Mouse (Mus musculus): ENCODE data around the gene Hs6st1. TPM values are rescaled to one million over a fixed set of nuclear protein-coding genes. Genes with fewer than 3 reads are reported as not detected.

The Hs6st1 gene
- polyA plus RNA-seq, 1 experiment = 75.6 TPM

DNA sequence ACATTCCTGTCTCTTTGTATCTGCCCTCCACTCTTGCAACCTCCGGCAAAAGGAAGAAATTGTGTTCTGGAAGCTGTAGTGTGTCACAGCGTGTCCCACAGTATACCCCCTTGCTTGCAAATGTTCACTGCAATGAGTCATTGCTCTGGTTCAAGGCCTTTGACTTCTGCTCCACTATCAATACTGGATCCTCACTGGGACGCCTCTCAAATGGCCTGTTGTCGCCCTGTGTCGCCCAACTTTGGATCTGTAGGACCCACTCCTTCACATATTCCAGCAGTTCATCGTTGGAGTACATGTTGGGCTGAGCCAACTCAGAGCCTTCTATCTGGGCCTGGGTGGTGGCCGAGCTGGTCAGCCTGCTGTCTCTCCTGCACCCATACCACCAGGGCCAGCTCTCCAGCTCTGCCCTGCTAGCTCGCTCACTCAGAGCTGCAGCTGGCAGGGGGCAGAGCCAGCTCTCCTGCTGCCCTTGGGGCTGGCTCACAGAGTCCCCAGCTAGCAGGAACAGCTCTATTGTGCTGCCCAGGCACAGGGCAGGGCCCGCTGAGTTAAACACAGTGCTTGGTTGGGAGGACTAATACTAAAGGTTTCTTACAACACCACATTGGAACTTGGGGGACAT lies 50.0 kb downstream of the Hs6st1 start:
- no peaks in the 10 kb centered on the region for H3K9me3 ChIP-seq (replicated peaks; ENCODE audit: control insufficient read depth, insufficient read depth, low read length, poor library complexity, severe bottlenecking)
- no peak for TF ChIP-seq POLR2A (IDR thresholded peaks at IDR 0.05; ENCODE audit: insufficient read depth, low read length)
- TF ChIP-seq CTCF (IDR thresholded peaks at IDR 0.05; ENCODE audit: low read depth, low read length) = no peak
- TF ChIP-seq EP300 (IDR thresholded peaks at IDR 0.05; ENCODE audit: insufficient read depth, low read depth, low read length) = no peak
- H3K4me1 ChIP-seq (ENCODE audit: control insufficient read depth, insufficient read depth, low read length) = no peaks in the 10 kb centered on the region
- H3K36me3 ChIP-seq (ENCODE audit: control insufficient read depth, insufficient read depth, low read length, poor library complexity, severe bottlenecking) = no peaks in the 10 kb centered on the region
- H3K27ac ChIP-seq (ENCODE audit: insufficient read depth, low read length) = no peak overlapping the region
- H3K4me3 ChIP-seq (ENCODE audit: low read depth, low read length) = no peak overlapping the region
- H3K9ac ChIP-seq (ENCODE audit: low read depth, poor library complexity, severe bottlenecking) = no peak overlapping the region
- no peaks in the 10 kb centered on the region for H3K27me3 ChIP-seq (ENCODE audit: control insufficient read depth, insufficient read depth, low read length, poor library complexity, severe bottlenecking)

DNA sequence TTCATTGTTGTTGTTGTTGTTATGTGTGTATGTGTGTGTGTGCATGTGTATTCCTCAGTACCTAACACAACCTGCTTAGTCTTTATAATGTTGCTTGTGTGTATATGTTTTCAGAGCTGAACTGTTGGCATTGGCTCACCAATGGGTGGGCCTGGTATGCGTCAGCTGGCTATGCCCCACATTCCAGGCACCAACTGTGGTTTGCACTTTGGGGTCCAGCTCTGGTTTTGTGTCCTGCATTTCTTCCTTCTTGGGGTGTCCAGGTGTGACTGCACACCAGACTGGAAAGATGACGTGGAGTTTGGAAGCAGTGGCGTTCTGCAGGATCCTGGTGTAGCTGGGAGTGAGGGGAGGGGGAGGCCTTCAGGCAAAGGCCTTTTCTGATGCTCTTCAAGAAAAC lies 50.8 kb downstream of the Hs6st1 start:
- Histone ChIP-seq H3K36me3 (ENCODE audit: control insufficient read depth, insufficient read depth, low read length, poor library complexity, severe bottlenecking) (no peaks in the 10 kb centered on the region), H3K9ac (ENCODE audit: low read depth, poor library complexity, severe bottlenecking) (no peak overlapping the region), H3K27ac (ENCODE audit: insufficient read depth, low read length) (no peak overlapping the region), H3K27me3 (ENCODE audit: control insufficient read depth, insufficient read depth, low read length, poor library complexity, severe bottlenecking) (no peaks in the 10 kb centered on the region), H3K9me3 (replicated peaks; ENCODE audit: control insufficient read depth, insufficient read depth, low read length, poor library complexity, severe bottlenecking) (no peaks in the 10 kb centered on the region), H3K4me3 (ENCODE audit: low read depth, low read length) (no peak overlapping the region), H3K4me1 (ENCODE audit: control insufficient read depth, insufficient read depth, low read length) (no peaks in the 10 kb centered on the region)
- TF ChIP-seq EP300 (IDR thresholded peaks at IDR 0.05; ENCODE audit: insufficient read depth, low read depth, low read length) = no peak
- TF ChIP-seq CTCF (IDR thresholded peaks at IDR 0.05; ENCODE audit: low read depth, low read length) = no peak
- no peak for TF ChIP-seq POLR2A (IDR thresholded peaks at IDR 0.05; ENCODE audit: insufficient read depth, low read length)

DNA sequence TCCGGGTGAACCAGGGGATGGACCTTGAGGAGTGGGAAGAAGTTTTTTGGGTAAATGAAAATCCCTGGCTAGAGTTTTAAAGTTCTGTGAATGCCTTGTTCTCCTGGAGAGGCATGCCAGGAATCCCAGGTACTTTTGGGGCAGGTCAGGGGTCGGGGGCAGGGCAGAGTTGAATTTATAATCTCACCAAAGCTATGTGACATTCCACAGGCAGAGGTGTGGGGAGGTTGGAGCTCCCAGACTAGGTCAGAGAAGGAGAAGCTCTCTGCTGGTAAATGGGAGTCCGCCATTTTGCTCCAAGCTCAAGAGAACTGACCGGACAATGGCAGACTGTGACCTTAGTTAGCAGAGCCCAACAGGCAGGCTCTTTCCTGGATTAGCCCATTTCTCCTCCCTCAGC lies 51.2 kb downstream of the Hs6st1 start:
- H3K4me3 ChIP-seq (ENCODE audit: low read depth, low read length) = no peak overlapping the region
- no peak overlapping the region for H3K9ac ChIP-seq (ENCODE audit: low read depth, poor library complexity, severe bottlenecking)
- H3K27me3 ChIP-seq (ENCODE audit: control insufficient read depth, insufficient read depth, low read length, poor library complexity, severe bottlenecking) = no peaks in the 10 kb centered on the region
- TF ChIP-seq POLR2A (IDR thresholded peaks at IDR 0.05; ENCODE audit: insufficient read depth, low read length) (no peak), EP300 (IDR thresholded peaks at IDR 0.05; ENCODE audit: insufficient read depth, low read depth, low read length) (no peak), CTCF (IDR thresholded peaks at IDR 0.05; ENCODE audit: low read depth, low read length) (no peak)
- H3K9me3 ChIP-seq (replicated peaks; ENCODE audit: control insufficient read depth, insufficient read depth, low read length, poor library complexity, severe bottlenecking) = no peaks in the 10 kb centered on the region
- no peaks in the 10 kb centered on the region for H3K36me3 ChIP-seq (ENCODE audit: control insufficient read depth, insufficient read depth, low read length, poor library complexity, severe bottlenecking)
- no peaks in the 10 kb centered on the region for H3K4me1 ChIP-seq (ENCODE audit: control insufficient read depth, insufficient read depth, low read length)
- H3K27ac ChIP-seq (ENCODE audit: insufficient read depth, low read length) = no peak overlapping the region

DNA sequence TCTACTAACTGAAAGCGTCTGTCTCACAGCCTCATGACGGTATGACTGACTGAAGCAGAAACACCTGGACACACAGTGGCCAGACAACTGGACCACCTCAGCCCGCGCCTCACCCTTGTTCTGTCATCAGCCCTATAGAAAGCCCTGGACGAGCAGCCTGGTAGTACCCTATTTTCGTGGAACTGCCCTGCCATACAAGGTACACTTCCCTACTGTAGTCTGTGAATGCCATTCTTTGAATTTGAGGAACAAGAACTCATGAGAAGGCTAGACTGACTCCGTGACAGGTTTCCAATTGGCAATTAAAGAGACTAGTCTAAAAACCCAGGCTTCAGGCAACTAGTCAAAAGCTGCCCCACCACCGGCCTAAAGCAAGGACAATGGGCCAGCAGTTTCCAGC lies 53.0 kb downstream of the Hs6st1 start:
- H3K27me3 ChIP-seq (ENCODE audit: control insufficient read depth, insufficient read depth, low read length, poor library complexity, severe bottlenecking) = no peaks in the 10 kb centered on the region
- H3K36me3 ChIP-seq (ENCODE audit: control insufficient read depth, insufficient read depth, low read length, poor library complexity, severe bottlenecking) = no peaks in the 10 kb centered on the region
- TF ChIP-seq CTCF (IDR thresholded peaks at IDR 0.05; ENCODE audit: low read depth, low read length) = no peak
- no peak for TF ChIP-seq POLR2A (IDR thresholded peaks at IDR 0.05; ENCODE audit: insufficient read depth, low read length)
- TF ChIP-seq EP300 (IDR thresholded peaks at IDR 0.05; ENCODE audit: insufficient read depth, low read depth, low read length) = no peak
- H3K9ac ChIP-seq (ENCODE audit: low read depth, poor library complexity, severe bottlenecking) = no peak overlapping the region
- H3K4me3 ChIP-seq (ENCODE audit: low read depth, low read length) = no peak overlapping the region
- no peaks in the 10 kb centered on the region for H3K4me1 ChIP-seq (ENCODE audit: control insufficient read depth, insufficient read depth, low read length)
- H3K9me3 ChIP-seq (replicated peaks; ENCODE audit: control insufficient read depth, insufficient read depth, low read length, poor library complexity, severe bottlenecking) = no peaks in the 10 kb centered on the region
- no peak overlapping the region for H3K27ac ChIP-seq (ENCODE audit: insufficient read depth, low read length)

DNA sequence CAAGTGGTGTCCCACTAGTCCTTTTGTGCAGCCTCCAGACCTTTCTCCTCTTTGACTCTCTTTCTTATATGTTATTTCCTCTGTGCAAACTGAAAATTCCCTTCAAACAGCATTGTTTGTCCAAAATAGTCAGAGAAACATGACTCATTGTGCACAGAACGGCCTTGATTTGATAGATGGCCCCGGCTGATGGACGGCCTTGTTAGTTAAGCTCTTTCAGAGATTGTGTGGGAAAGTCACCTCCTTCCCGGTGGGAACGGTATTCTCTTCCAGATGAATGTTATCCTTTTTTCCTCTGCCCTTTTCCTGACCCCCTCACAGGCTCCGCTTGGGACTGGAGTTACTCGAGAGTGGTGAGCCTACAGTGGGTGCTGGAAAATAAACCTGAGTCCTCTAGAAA lies 56.9 kb downstream of the Hs6st1 start:
- no peaks in the 10 kb centered on the region for H3K36me3 ChIP-seq (ENCODE audit: control insufficient read depth, insufficient read depth, low read length, poor library complexity, severe bottlenecking)
- H3K27ac ChIP-seq (ENCODE audit: insufficient read depth, low read length) = no peak overlapping the region
- no peaks in the 10 kb centered on the region for H3K27me3 ChIP-seq (ENCODE audit: control insufficient read depth, insufficient read depth, low read length, poor library complexity, severe bottlenecking)
- no peaks in the 10 kb centered on the region for H3K4me1 ChIP-seq (ENCODE audit: control insufficient read depth, insufficient read depth, low read length)
- no peak overlapping the region for H3K9ac ChIP-seq (ENCODE audit: low read depth, poor library complexity, severe bottlenecking)
- TF ChIP-seq EP300 (IDR thresholded peaks at IDR 0.05; ENCODE audit: insufficient read depth, low read depth, low read length) = no peak
- TF ChIP-seq POLR2A (IDR thresholded peaks at IDR 0.05; ENCODE audit: insufficient read depth, low read length) = no peak
- no peaks in the 10 kb centered on the region for H3K9me3 ChIP-seq (replicated peaks; ENCODE audit: control insufficient read depth, insufficient read depth, low read length, poor library complexity, severe bottlenecking)
- H3K4me3 ChIP-seq (ENCODE audit: low read depth, low read length) = no peak overlapping the region

DNA sequence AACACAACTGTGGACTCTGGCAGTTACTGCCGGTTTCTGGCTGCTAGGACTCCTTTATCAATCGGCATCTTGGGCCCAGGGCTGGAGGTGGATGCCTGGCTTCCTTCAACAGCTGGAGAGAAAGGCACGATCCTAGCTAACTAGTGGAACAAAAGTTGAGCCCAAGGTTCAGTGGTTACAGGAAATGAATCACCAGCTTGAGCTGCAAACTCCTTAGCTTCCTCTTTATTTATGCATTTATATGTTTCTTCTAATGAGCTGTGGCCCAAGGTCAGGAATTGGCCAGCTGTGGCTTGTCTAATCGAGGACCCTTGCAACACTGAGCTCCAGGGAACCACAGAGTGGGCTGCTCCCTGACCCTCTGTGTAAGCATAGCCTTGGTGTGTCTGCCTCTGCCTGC lies 60.9 kb downstream of the Hs6st1 start:
- TF ChIP-seq CTCF (IDR thresholded peaks at IDR 0.05; ENCODE audit: low read depth, low read length) = no peak
- TF ChIP-seq POLR2A (IDR thresholded peaks at IDR 0.05; ENCODE audit: insufficient read depth, low read length) = no peak
- TF ChIP-seq EP300 (IDR thresholded peaks at IDR 0.05; ENCODE audit: insufficient read depth, low read depth, low read length) = no peak
- H3K9ac ChIP-seq (ENCODE audit: low read depth, poor library complexity, severe bottlenecking) = no peak overlapping the region
- no peaks in the 10 kb centered on the region for H3K36me3 ChIP-seq (ENCODE audit: control insufficient read depth, insufficient read depth, low read length, poor library complexity, severe bottlenecking)
- H3K27me3 ChIP-seq (ENCODE audit: control insufficient read depth, insufficient read depth, low read length, poor library complexity, severe bottlenecking) = no peaks in the 10 kb centered on the region
- no peak overlapping the region for H3K4me3 ChIP-seq (ENCODE audit: low read depth, low read length)
- H3K27ac ChIP-seq (ENCODE audit: insufficient read depth, low read length) = no peak overlapping the region
- H3K9me3 ChIP-seq (replicated peaks; ENCODE audit: control insufficient read depth, insufficient read depth, low read length, poor library complexity, severe bottlenecking) = no peaks in the 10 kb centered on the region
- H3K4me1 ChIP-seq (ENCODE audit: control insufficient read depth, insufficient read depth, low read length) = no peaks in the 10 kb centered on the region

Data from ES-Bruce4 (cell line).